Mouse (Mus musculus) MEL (cell line): ENCODE data around the gene Tmem33. TPM values are rescaled to one million over a fixed set of nuclear protein-coding genes. Genes with fewer than 3 reads are reported as not detected.

Source experiments
- DNase-seq: peaks from one replicate; pipeline ENCODE4 v3.0.0; 2011; ENCODE audit warnings: low read depth, low spot score
- H3K27ac ChIP-seq: 2 replicates; pipeline ENCODE4 v1.5.1; 2012; ENCODE audit warnings: low read depth, mild to moderate bottlenecking, control low read depth, low read length, moderate library complexity; ENCODE audit not compliant: control insufficient read depth
- H3K27me3 ChIP-seq, 2 experiments: fragments of 150-350 bp in 1 of 2; sonication (generic) in 1 of 2; 2 replicates each; pipeline ENCODE4 v1.6.1; 2012; ENCODE audit warnings: low read length in 2 of 2, mild to moderate bottlenecking in 2 of 2, improper control_type of control experiment in 1 of 2, moderate library complexity in 1 of 2; ENCODE audit not compliant: insufficient read depth in 2 of 2, control insufficient read depth in 1 of 2
- H3K36me3 ChIP-seq, 2 experiments: 2 replicates each; pipeline ENCODE4 v1.6.1; 2012 to 2014; ENCODE audit warnings: low read length in 2 of 2, improper control_type of control experiment in 1 of 2, inconsistent platforms in 1 of 2, mild to moderate bottlenecking in 1 of 2; ENCODE audit not compliant: insufficient read depth in 2 of 2, control insufficient read depth in 1 of 2
- H3K4me1 ChIP-seq, 2 experiments: fragments of 150-350 bp in 1 of 2; sonication (generic) in 1 of 2; 2 replicates each; pipeline ENCODE4 v1.6.1; 2012; ENCODE audit warnings: low read length in 2 of 2, improper control_type of control experiment in 1 of 2, mild to moderate bottlenecking in 1 of 2; ENCODE audit not compliant: insufficient read depth in 2 of 2, control insufficient read depth in 1 of 2
- H3K4me3 ChIP-seq, 2 experiments: fragments of 150-350 bp in 1 of 2; sonication (generic) in 1 of 2; 2 replicates each; pipeline ENCODE4 v1.5.1; 2012; ENCODE audit warnings: low read depth in 2 of 2, low read length in 2 of 2, mild to moderate bottlenecking in 2 of 2, moderate library complexity in 2 of 2, control low read depth in 1 of 2, improper control_type of control experiment in 1 of 2; ENCODE audit not compliant: control insufficient read depth in 1 of 2, insufficient read depth in 1 of 2
- H3K79me2 ChIP-seq: 2 replicates; pipeline ENCODE4 v1.6.1; 2012; ENCODE audit warnings: mild to moderate bottlenecking, low read length, moderate library complexity; ENCODE audit not compliant: control insufficient read depth, poor library complexity, insufficient read depth
- H3K9ac ChIP-seq: 2 replicates; pipeline ENCODE4 v1.6.1; 2012; ENCODE audit warnings: low read depth, mild to moderate bottlenecking, control low read depth, low read length, moderate library complexity; ENCODE audit not compliant: control insufficient read depth, poor library complexity, severe bottlenecking
- H3K9me3 ChIP-seq: fragments of 150-350 bp; sonication (generic); replicated peaks from 2 replicates; pipeline ENCODE4 v1.6.1; 2012; ENCODE audit warnings: mild to moderate bottlenecking, low read length, improper control_type of control experiment, moderate library complexity; ENCODE audit not compliant: insufficient read depth
- GABPA ChIP-seq: IDR thresholded peaks from 2 replicates; pipeline ENCODE4 v1.6.1; 2012; ENCODE audit warnings: low read depth, mild to moderate bottlenecking, inconsistent platforms, low read length, improper control_type of control experiment, moderate library complexity
- GATA1 ChIP-seq: IDR thresholded peaks from 2 replicates; pipeline ENCODE4 v1.6.1; 2011; ENCODE audit warnings: low read depth, low read length, improper control_type of control experiment
- MAZ ChIP-seq: IDR thresholded peaks from 2 replicates; pipeline ENCODE4 v1.6.1; 2012; ENCODE audit warnings: low read depth, mild to moderate bottlenecking, inconsistent platforms, low read length, improper control_type of control experiment
- MYB ChIP-seq: IDR thresholded peaks from 2 replicates; pipeline ENCODE4 v1.6.1; 2011; ENCODE audit warnings: mild to moderate bottlenecking, low read depth, low read length, improper control_type of control experiment
- POLR2AphosphoS2 ChIP-seq: IDR thresholded peaks from 2 replicates; pipeline ENCODE4 v1.6.1; 2011; ENCODE audit warnings: low read length, improper control_type of control experiment
- RCOR1 ChIP-seq: IDR thresholded peaks from 2 replicates; pipeline ENCODE4 v1.6.1; 2012; ENCODE audit warnings: low read depth, mild to moderate bottlenecking, inconsistent platforms, low read length, improper control_type of control experiment
- SMC3 ChIP-seq: IDR thresholded peaks from 2 replicates; pipeline ENCODE4 v1.6.1; 2011; ENCODE audit warnings: low read depth, low read length, improper control_type of control experiment
- TBP ChIP-seq: IDR thresholded peaks from 2 replicates; pipeline ENCODE4 v1.8.0; 2011; ENCODE audit warnings: low read depth, low read length, improper control_type of control experiment
- ZC3H11A ChIP-seq: IDR thresholded peaks from 2 replicates; pipeline ENCODE4 v1.6.1; 2012; ENCODE audit warnings: low read depth, mild to moderate bottlenecking, inconsistent platforms, low read length, improper control_type of control experiment
- ZKSCAN1 ChIP-seq: IDR thresholded peaks from 2 replicates; pipeline ENCODE4 v1.6.1; 2012; ENCODE audit warnings: low read depth, mild to moderate bottlenecking, inconsistent platforms, low read length, improper control_type of control experiment, moderate library complexity
- ZNF384 ChIP-seq: IDR thresholded peaks from 2 replicates; pipeline ENCODE4 v1.6.1; 2012; ENCODE audit warnings: low read depth, mild to moderate bottlenecking, inconsistent platforms, low read length, improper control_type of control experiment
- polyA plus RNA-seq, 2 experiments: library from polyadenylated mRNA; stranded (reverse) in 1 of 2; unstranded in 1 of 2; fragments of >175 nt in 1 of 2; fragments of >200 nt in 1 of 2; gene quantifications; 2 replicates each; pipeline versions ENCODE4 v1.2.1 to v1.2.4; 2012; ENCODE audit warnings: low replicate concordance in 2 of 2, low read depth in 1 of 2; ENCODE audit not compliant: insufficient read length in 2 of 2, insufficient read depth in 1 of 2, missing spikeins in 1 of 2
- total RNA-seq: library from RNA; depleted of rRNA; stranded (reverse); fragments of 300-350 nt; gene quantifications from 2 replicates; pipeline ENCODE4 v1.2.3, GENCODE M21; 2012

Gene Tmem33
- total and polyA plus RNA-seq, 3 experiments, result 79.3 to 312 (median 89.8) TPM

- H3K36me3 ChIP-seq, result peaks cover 5 to 21% of the 10 kb centered on the region in 2 experiments; a peak in 3 of 4 replicates
- no peaks in the 10 kb centered on the region for H3K9me3 ChIP-seq
- H3K4me1 ChIP-seq, result peaks cover 4 to 9% of the 10 kb centered on the region in 2 experiments; a peak in 2 of 4 replicates
- peaks cover 18% of the 10 kb centered on the region for H3K79me2 ChIP-seq
- H3K27ac ChIP-seq, result no peak overlapping the region
- H3K4me3 ChIP-seq, result no peak overlapping the region
- H3K27me3 ChIP-seq, result no peaks in the 10 kb centered on the region
- no peak overlapping the region for H3K9ac ChIP-seq
- TF ChIP-seq MYB (no peak), POLR2AphosphoS2 (no peak), MAZ (no peak)
- no peak for DNase-seq
Measured at GRCm38 (mm10) chr5:67258473-67258872, 1.9 kb upstream of the Tmem33 start.

- peaks cover 21% of the 10 kb centered on the region for H3K79me2 ChIP-seq
- peak overlapping the region; percentile 69 for H3K27ac ChIP-seq
Measured at GRCm38 (mm10) chr5:67260159-67260530, 220 bp upstream of the Tmem33 start.

GRCm38 (mm10) chr5:67262964-67263363 lies 2.6 kb downstream of the Tmem33 start:
- Histone ChIP-seq H3K27ac (no peak overlapping the region), H3K9me3 (no peaks in the 10 kb centered on the region), H3K27me3 (no peaks in the 10 kb centered on the region), H3K79me2 (peaks cover 24% of the 10 kb centered on the region), H3K9ac (no peak overlapping the region), H3K4me1 (peaks cover 4 to 9% of the 10 kb centered on the region in 2 experiments; a peak in 2 of 4 replicates), H3K4me3 (no peak overlapping the region), H3K36me3 (peaks cover 25 to 26% of the 10 kb centered on the region in 2 experiments)
- TF ChIP-seq ZKSCAN1 (no peak), GATA1 (0 out of 2 replicates have a peak, but pooled peaks have one; percentile 11)
- DNase-seq, result no peak

More at GRCm38 (mm10) chr5:67260159-67260530, 220 bp upstream of the Tmem33 start:
- Histone ChIP-seq H3K9ac (peak overlapping the region; percentile 72), H3K4me1 (peaks cover 4 to 9% of the 10 kb centered on the region in 2 experiments; a peak in 2 of 4 replicates), H3K36me3 (peaks cover 10 to 23% of the 10 kb centered on the region in 2 experiments; a peak in 3 of 4 replicates), H3K27me3 (no peaks in the 10 kb centered on the region), H3K4me3 (peak overlapping the region; percentile 94 to 100), H3K9me3 (no peaks in the 10 kb centered on the region)
- TF ChIP-seq SMC3 (no peak), RCOR1 (peak; percentile 17; the same call in 1 of the 2 replicates), ZNF384 (peak; percentile 93), GABPA (no peak), TBP (no peak), ZC3H11A (no peak; the same call in 1 of the 2 replicates)
- no peak for DNase-seq
